Mouse (Mus musculus): ENCODE measurements at regions not wholly inside any gene's neighbourhood (a gene's known extent, or its start where the extent isn't known, plus 50 kb on each side); places are given as distances from the start of the nearest gene placed in this dataset.

- TF ChIP-seq CTCF (conservative IDR thresholded peaks at IDR 0.05) = no peak
- no peak for DNase-seq (ENCODE audit: low spot score in 2 of 2)
- H3K27ac ChIP-seq = no peak overlapping the region
- H3K4me3 ChIP-seq = no peak overlapping the region
Observed at GRCm38 (mm10) chr12:26244701-26245100, 170.4 kb downstream of the Rnf144a start.

GRCm38 (mm10) chr12:26227557-26228020 is 187.5 kb downstream of the Rnf144a start:
- H3K4me3 ChIP-seq = no peak overlapping the region
- no peak for TF ChIP-seq CTCF (conservative IDR thresholded peaks at IDR 0.05)
- DNase-seq (ENCODE audit: low spot score in 2 of 2) = peak in 1 of 2 experiments; percentile 3
- H3K27ac ChIP-seq = no peak overlapping the region

GRCm38 (mm10) chr12:26226363-26226762 is 188.7 kb downstream of the Rnf144a start:
- TF ChIP-seq CTCF (conservative IDR thresholded peaks at IDR 0.05) = peak; percentile 92
- peak; percentile 39 to 75 for DNase-seq (ENCODE audit: low spot score in 2 of 2)
- no peak overlapping the region for H3K4me3 ChIP-seq
- H3K27ac ChIP-seq = no peak overlapping the region

- Histone ChIP-seq H3K4me3 (no peak overlapping the region), H3K27ac (no peak overlapping the region)
- TF ChIP-seq CTCF (conservative IDR thresholded peaks at IDR 0.05) = no peak
- no peak for DNase-seq (ENCODE audit: low spot score in 2 of 2)
Observed at GRCm38 (mm10) chr12:26212447-26212846, 202.6 kb downstream of the Rnf144a start.

GRCm38 (mm10) chr12:26211423-26211822 is 203.6 kb downstream of the Rnf144a start:
- peak in 1 of 2 experiments; percentile 14 for DNase-seq (ENCODE audit: low spot score in 2 of 2)
- Histone ChIP-seq H3K27ac (no peak overlapping the region), H3K4me3 (no peak overlapping the region)
- TF ChIP-seq CTCF (conservative IDR thresholded peaks at IDR 0.05) = no peak

GRCm38 (mm10) chr12:26206751-26207150 is 208.3 kb downstream of the Rnf144a start:
- DNase-seq (ENCODE audit: low spot score in 2 of 2) = no peak
- no peak for TF ChIP-seq CTCF (conservative IDR thresholded peaks at IDR 0.05)
- Histone ChIP-seq H3K4me3 (no peak overlapping the region), H3K27ac (no peak overlapping the region)

- Histone ChIP-seq H3K4me3 (no peak overlapping the region), H3K27ac (no peak overlapping the region)
- no peak for TF ChIP-seq CTCF (conservative IDR thresholded peaks at IDR 0.05)
- DNase-seq (ENCODE audit: low spot score in 2 of 2) = no peak
Observed at GRCm38 (mm10) chr12:26206036-26206435, 209.0 kb downstream of the Rnf144a start.

GRCm38 (mm10) chr12:26191982-26192576 is 223.0 kb downstream of the Rnf144a start:
- DNase-seq (ENCODE audit: low spot score in 2 of 2) = no peak
- no peak for TF ChIP-seq CTCF (conservative IDR thresholded peaks at IDR 0.05)
- Histone ChIP-seq H3K27ac (peak overlapping the region; percentile 84), H3K4me3 (no peak overlapping the region)

GRCm38 (mm10) chr12:26191268-26191981 is 223.6 kb downstream of the Rnf144a start:
- Histone ChIP-seq H3K27ac (peak overlapping the region; percentile 84), H3K4me3 (no peak overlapping the region)
- no peak for TF ChIP-seq CTCF (conservative IDR thresholded peaks at IDR 0.05)
- DNase-seq (ENCODE audit: low spot score in 2 of 2) = peak; percentile 46 to 57

GRCm38 (mm10) chr12:26188996-26189395 is 226.1 kb downstream of the Rnf144a start:
- no peak for TF ChIP-seq CTCF (conservative IDR thresholded peaks at IDR 0.05)
- no peak overlapping the region for H3K27ac ChIP-seq
- DNase-seq (ENCODE audit: low spot score in 2 of 2) = no peak
- H3K4me3 ChIP-seq = no peak overlapping the region

- Histone ChIP-seq H3K4me3 (no peak overlapping the region), H3K27ac (no peak overlapping the region)
- DNase-seq (ENCODE audit: low spot score in 2 of 2) = no peak
- no peak for TF ChIP-seq CTCF (conservative IDR thresholded peaks at IDR 0.05)
Observed at GRCm38 (mm10) chr12:26187091-26187862, 227.8 kb downstream of the Rnf144a start.

- H3K27ac ChIP-seq = no peak overlapping the region
- no peak for DNase-seq (ENCODE audit: low spot score in 2 of 2)
- H3K4me3 ChIP-seq = no peak overlapping the region
- no peak for TF ChIP-seq CTCF (conservative IDR thresholded peaks at IDR 0.05)
Observed at GRCm38 (mm10) chr12:26184701-26185460, 230.2 kb downstream of the Rnf144a start.
